Mouse (Mus musculus): ENCODE data around the gene Wfdc12. TPM values are rescaled to one million over a fixed set of nuclear protein-coding genes. Genes with fewer than 3 reads are reported as not detected.
A peak's percentile ranks its signal among the peaks of the same experiment; 100 is the strongest.

Wfdc12 gene
- polyA plus RNA-seq (2012; rRNA removed) = 0.15 TPM in 1 of 2 replicates, not detected in the other

DNA sequence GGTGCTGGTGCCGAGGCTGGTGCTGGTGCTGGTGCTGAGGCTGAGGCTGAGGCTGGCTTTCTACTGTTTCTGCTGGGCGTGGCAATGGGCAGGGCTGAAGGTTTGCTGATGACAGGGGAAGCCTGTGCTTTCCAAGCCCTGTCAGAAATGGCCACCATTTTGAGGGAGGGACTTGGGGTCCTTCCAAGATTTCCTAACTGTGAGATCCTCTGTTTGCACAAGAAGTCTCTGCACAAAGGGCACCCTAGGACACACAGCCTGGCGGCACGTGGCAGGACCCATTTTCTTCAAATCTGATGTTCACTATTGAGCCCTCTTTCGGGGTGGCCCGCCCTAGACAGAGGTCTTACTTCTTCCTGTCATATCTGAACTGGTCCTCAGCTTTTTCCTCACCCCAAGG lies at the start of gene Wfdc12:
Gene Wfdc12, minus strand, starts transcription at position 33 of the 400 bp plus-strand sequence.
- Histone ChIP-seq H3K27ac (ENCODE audit: insufficient read depth, low read length) (no peak within 1 kb of the TSS), H3K27me3 (ENCODE audit: control insufficient read depth, insufficient read depth, low read length) (no peaks in the 10 kb centered on the region), H3K4me1 (ENCODE audit: control insufficient read depth, insufficient read depth, low read length) (no peaks in the 10 kb centered on the region), H3K4me3 (replicated peaks; ENCODE audit: insufficient read depth, low read depth, low read length) (no peak within 1 kb of the TSS)
- DNase-seq = no peak
- 80% methylated on average over 6 of the region's 6 CpGs for WGBS
- TF ChIP-seq POLR2A (IDR thresholded peaks at IDR 0.05; ENCODE audit: borderline replicate concordance, insufficient read depth, low read length) (no peak), CTCF (IDR thresholded peaks at IDR 0.05; ENCODE audit: borderline replicate concordance, insufficient read depth, low read depth, low read length) (no peak)

DNA sequence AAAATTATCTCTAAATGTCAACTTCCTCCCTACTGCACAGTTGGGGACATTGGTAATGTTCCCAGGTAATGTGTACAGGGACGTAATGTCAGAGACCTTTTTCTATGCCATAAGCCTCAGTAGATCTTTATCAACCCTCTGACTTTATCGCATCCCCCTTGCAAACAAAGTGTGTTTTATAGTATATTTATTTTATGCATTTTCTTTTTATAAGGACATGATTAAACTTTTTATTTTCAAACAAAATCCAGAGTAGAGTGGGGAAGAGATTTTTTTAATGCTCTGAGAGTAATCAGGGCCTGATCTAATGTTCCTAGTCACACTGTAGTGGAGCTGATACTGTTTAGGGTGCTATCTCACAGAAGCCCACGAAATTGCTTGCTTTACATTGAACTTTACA lies 48.0 kb upstream of the Wfdc12 start, which contains the start of gene Svs2:
Gene Svs2, minus strand, starts transcription at position 101 of the 400 bp plus-strand sequence.
- Histone ChIP-seq H3K4me1 (ENCODE audit: control insufficient read depth, insufficient read depth, low read length) (no peaks in the 10 kb centered on the region), H3K4me3 (replicated peaks; ENCODE audit: insufficient read depth, low read depth, low read length) (no peak within 1 kb of the TSS), H3K27ac (ENCODE audit: insufficient read depth, low read length) (no peak within 1 kb of the TSS), H3K27me3 (ENCODE audit: control insufficient read depth, insufficient read depth, low read length) (no peaks in the 10 kb centered on the region)
- no peak for TF ChIP-seq POLR2A (IDR thresholded peaks at IDR 0.05; ENCODE audit: borderline replicate concordance, insufficient read depth, low read length)
- TF ChIP-seq CTCF (IDR thresholded peaks at IDR 0.05; ENCODE audit: borderline replicate concordance, insufficient read depth, low read depth, low read length) = no peak
- no peak for DNase-seq
- 80% methylated on average over 3 of the region's 3 CpGs for WGBS

DNA sequence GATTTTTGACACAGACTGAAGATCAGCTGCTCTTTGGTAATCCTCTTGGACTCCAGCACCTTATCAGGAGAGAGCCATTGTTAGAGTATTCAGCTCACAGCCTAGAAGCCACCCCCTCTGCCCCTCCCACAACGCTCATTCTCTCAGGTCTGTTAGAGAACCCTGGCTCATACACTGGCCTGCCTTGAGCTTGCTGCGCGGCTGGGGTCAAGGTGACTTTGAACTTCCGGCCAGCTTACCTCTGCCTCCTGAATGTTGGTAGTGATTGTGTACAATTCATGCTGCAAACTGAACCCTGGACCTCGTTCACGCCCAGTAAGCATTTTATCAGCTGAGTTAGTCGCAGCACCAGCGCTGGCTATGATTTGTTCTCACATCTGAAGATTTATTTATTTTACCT lies 42.3 kb upstream of the Wfdc12 start:
- no peaks in the 10 kb centered on the region for H3K27me3 ChIP-seq (ENCODE audit: control insufficient read depth, insufficient read depth, low read length)
- H3K4me1 ChIP-seq (ENCODE audit: control insufficient read depth, insufficient read depth, low read length) = no peaks in the 10 kb centered on the region
- no peak overlapping the region for H3K27ac ChIP-seq (ENCODE audit: insufficient read depth, low read length)
- WGBS = 87% methylated on average over 8 of the region's 8 CpGs
- H3K4me3 ChIP-seq (replicated peaks; ENCODE audit: insufficient read depth, low read depth, low read length) = no peak overlapping the region
- TF ChIP-seq POLR2A (IDR thresholded peaks at IDR 0.05; ENCODE audit: borderline replicate concordance, insufficient read depth, low read length) = no peak
- no peak for TF ChIP-seq CTCF (IDR thresholded peaks at IDR 0.05; ENCODE audit: borderline replicate concordance, insufficient read depth, low read depth, low read length)
- no peak for DNase-seq

DNA sequence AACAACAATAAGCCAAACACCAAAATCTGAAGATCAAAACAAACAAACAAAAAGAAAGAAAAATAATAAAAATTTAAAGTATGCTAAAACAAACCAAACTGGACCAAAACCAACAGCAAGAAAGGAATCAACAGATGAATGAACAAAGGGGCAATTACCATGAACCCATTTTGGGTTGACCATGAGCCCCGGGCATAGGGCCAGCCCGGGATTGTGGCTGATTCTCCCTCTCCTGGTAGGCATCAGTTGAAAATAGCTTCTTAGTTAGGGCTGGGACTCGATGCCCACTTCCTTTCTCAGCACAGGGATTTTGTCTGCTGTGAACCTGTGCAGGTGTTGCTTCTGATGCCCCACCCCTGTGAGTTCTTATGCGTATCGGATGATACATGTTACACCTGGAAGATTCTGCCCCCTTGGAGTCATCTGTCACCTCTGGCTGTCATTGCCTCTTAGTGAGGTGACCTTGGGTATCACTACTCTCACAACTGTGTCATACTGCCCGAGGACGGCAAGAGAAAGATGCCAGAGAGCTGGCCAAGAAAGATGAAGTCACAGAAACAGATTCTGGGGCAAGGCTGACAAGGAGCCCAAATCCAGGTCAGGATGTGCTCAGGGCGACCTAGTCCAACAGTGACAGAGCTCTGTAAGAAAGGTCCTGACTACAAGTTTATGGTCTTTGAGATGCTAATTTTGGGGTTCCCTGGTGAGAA lies 38.1 kb upstream of the Wfdc12 start:
- TF ChIP-seq CTCF (IDR thresholded peaks at IDR 0.05; ENCODE audit: borderline replicate concordance, insufficient read depth, low read depth, low read length) (no peak), POLR2A (IDR thresholded peaks at IDR 0.05; ENCODE audit: borderline replicate concordance, insufficient read depth, low read length) (no peak)
- WGBS = 73% methylated on average over 8 of the region's 8 CpGs
- peak in 1 of 2 experiments; percentile 20 for DNase-seq
- no peak overlapping the region for H3K27ac ChIP-seq (ENCODE audit: insufficient read depth, low read length)
- no peaks in the 10 kb centered on the region for H3K4me1 ChIP-seq (ENCODE audit: control insufficient read depth, insufficient read depth, low read length)
- no peak overlapping the region for H3K4me3 ChIP-seq (replicated peaks; ENCODE audit: insufficient read depth, low read depth, low read length)
- no peaks in the 10 kb centered on the region for H3K27me3 ChIP-seq (ENCODE audit: control insufficient read depth, insufficient read depth, low read length)

DNA sequence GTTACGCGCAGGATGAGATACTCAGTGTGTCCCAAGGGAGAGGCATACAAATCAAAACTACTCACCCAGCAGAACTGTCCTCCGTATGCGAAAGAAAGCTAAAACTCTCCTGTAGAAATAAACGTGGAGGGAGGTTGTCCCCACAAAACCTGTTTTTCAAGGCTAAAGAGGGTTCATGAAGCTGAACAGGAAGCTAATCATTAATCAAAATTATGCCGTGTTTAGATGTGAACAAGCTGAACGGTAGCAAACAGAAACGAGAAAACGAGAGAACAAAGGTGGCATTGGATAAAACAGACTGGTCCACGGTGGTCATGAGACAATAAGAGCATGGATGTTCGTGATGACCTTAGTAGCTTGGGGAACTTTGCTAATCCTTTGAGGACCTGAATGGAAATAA lies 31.1 kb upstream of the Wfdc12 start, which contains the start of gene Wfdc15b:
Gene Wfdc15b, minus strand, starts transcription at position 139 of the 400 bp plus-strand sequence.
- Histone ChIP-seq H3K4me3 (replicated peaks; ENCODE audit: insufficient read depth, low read depth, low read length) (no peak within 1 kb of the TSS), H3K4me1 (ENCODE audit: control insufficient read depth, insufficient read depth, low read length) (no peaks in the 10 kb centered on the region), H3K27ac (ENCODE audit: insufficient read depth, low read length) (no peak within 1 kb of the TSS), H3K27me3 (ENCODE audit: control insufficient read depth, insufficient read depth, low read length) (no peaks in the 10 kb centered on the region)
- no peak for TF ChIP-seq POLR2A (IDR thresholded peaks at IDR 0.05; ENCODE audit: borderline replicate concordance, insufficient read depth, low read length)
- no peak for TF ChIP-seq CTCF (IDR thresholded peaks at IDR 0.05; ENCODE audit: borderline replicate concordance, insufficient read depth, low read depth, low read length)
- 86% methylated on average over 11 of the region's 11 CpGs for WGBS
- DNase-seq = no peak

DNA sequence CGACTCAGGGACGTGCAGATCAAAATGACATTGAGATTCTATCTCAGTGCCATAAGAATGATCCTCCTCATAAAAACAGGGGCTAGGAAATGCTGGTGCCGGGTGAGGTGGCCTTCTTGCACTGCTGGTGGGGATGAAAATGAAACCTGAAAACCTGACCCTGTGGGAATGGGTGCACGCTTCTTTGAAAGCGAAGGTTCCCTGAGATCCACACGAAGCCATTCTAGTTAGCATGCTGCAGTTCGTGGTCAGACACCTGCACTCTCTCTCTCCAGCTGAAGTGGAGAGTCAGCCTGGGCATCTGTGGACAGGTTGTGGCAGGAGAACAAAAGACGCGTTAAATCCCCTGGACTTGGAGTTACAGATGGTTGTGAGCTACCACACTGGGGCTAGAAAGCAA lies 28.9 kb upstream of the Wfdc12 start:
- no peaks in the 10 kb centered on the region; the same call in 1 of the 2 replicates for H3K4me1 ChIP-seq (ENCODE audit: control insufficient read depth, insufficient read depth, low read length)
- H3K27ac ChIP-seq (ENCODE audit: insufficient read depth, low read length) = no peak overlapping the region
- WGBS = 87% methylated on average over 9 of the region's 9 CpGs
- TF ChIP-seq POLR2A (IDR thresholded peaks at IDR 0.05; ENCODE audit: borderline replicate concordance, insufficient read depth, low read length) = no peak
- no peak for TF ChIP-seq CTCF (IDR thresholded peaks at IDR 0.05; ENCODE audit: borderline replicate concordance, insufficient read depth, low read depth, low read length)
- H3K4me3 ChIP-seq (replicated peaks; ENCODE audit: insufficient read depth, low read depth, low read length) = no peak overlapping the region
- no peak for DNase-seq
- H3K27me3 ChIP-seq (ENCODE audit: control insufficient read depth, insufficient read depth, low read length) = no peaks in the 10 kb centered on the region

DNA sequence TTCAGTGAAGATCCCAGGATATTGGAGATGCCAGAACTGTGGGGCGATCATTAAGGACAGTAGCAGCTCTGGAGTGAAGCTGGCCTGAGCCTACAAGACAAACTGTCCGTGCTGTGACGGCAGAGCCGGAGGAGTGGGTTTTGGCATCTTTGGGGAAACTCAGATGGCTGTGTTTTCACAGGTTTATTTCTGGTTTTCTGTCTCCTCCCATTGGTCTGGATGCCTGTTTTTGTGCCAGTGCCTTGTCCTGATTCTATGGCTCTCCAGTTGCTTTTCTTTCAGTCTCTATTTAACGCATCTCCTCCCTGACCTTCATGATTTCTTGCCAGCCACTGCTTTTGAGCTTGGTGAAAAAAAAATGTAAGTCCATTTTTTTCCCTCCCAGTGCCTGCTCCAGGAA lies 22.3 kb upstream of the Wfdc12 start:
- Histone ChIP-seq H3K4me3 (replicated peaks; ENCODE audit: insufficient read depth, low read depth, low read length) (no peak overlapping the region), H3K4me1 (ENCODE audit: control insufficient read depth, insufficient read depth, low read length) (no peaks in the 10 kb centered on the region; the same call in 1 of the 2 replicates), H3K27me3 (ENCODE audit: control insufficient read depth, insufficient read depth, low read length) (no peaks in the 10 kb centered on the region), H3K27ac (ENCODE audit: insufficient read depth, low read length) (no peak overlapping the region)
- 38% methylated on average over 5 of the region's 5 CpGs for WGBS
- TF ChIP-seq CTCF (IDR thresholded peaks at IDR 0.05; ENCODE audit: borderline replicate concordance, insufficient read depth, low read depth, low read length) (no peak), POLR2A (IDR thresholded peaks at IDR 0.05; ENCODE audit: borderline replicate concordance, insufficient read depth, low read length) (no peak)
- peak; percentile 20 to 33 for DNase-seq

DNA sequence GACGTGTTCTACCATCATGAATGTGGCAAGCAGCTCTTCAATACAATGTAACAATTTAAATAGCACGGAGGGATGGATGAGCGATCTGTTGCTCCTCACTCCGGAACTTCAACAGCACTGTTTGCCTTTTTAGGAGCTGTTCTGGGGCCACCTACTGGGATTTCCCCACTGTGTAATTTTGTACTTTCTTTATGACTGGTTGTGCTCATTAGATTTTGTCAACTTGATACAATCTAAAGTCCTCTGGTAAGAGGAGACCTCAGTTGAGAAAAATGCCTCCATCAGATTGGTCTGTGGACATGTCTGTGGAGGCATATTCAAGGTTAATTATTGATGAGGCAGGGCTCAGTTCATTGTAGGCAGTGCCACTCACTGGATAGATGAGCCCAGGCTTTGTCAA lies 20.5 kb upstream of the Wfdc12 start:
- no peak for DNase-seq
- WGBS = 80% methylated on average over 4 of the region's 4 CpGs

More for the DNA sequence above, 20.5 kb upstream of the Wfdc12 start:
- H3K27ac ChIP-seq (ENCODE audit: insufficient read depth, low read length) = no peak overlapping the region
- peaks cover 3% of the 10 kb centered on the region for H3K4me1 ChIP-seq (ENCODE audit: control insufficient read depth, insufficient read depth, low read length)
- H3K4me3 ChIP-seq (replicated peaks; ENCODE audit: insufficient read depth, low read depth, low read length) = no peak overlapping the region
- no peaks in the 10 kb centered on the region for H3K27me3 ChIP-seq (ENCODE audit: control insufficient read depth, insufficient read depth, low read length)
- no peak for TF ChIP-seq POLR2A (IDR thresholded peaks at IDR 0.05; ENCODE audit: borderline replicate concordance, insufficient read depth, low read length)
- no peak for TF ChIP-seq CTCF (IDR thresholded peaks at IDR 0.05; ENCODE audit: borderline replicate concordance, insufficient read depth, low read depth, low read length)

Measured in cerebellum, adult 2 months (tissue).